19 mouse cellular contexts compared by ENCODE assay signal in the genomic region with DNA sequence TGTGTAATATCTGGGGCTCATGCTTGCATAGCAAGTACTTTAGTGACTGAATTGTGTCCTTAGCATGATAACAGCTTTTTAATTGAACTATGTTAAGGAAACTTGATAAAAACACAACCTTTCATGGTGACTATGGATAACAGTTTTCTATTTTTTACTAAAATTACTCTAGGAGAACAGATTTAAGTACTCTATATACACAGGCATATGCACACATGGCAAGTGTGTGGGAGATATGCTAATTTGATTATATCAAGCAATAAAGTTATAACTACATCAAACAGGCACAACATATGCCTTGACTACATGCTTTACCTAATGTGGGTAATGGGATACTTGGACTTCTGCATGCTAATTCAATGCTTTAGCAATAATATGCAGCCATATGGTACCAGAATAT.
DNase-seq lines count a peak whose midpoint lies in the region; ATAC-seq and TF ChIP-seq lines count a peak whose summit lies in the region.
"Had no signal": no experiment of that assay in that cellular context is flagged by ENCODE, and none has a peak within 500 bp of the region (broad histone marks: within the 10 kb centered on the region; RNA-seq: fewer than 3 reads in every experiment).

No protein-coding gene starts in this region.

- peaks cover 7% of the 10 kb centered on the region; the same call in 1 of the 2 replicates for H3K9me3 ChIP-seq in forebrain, postnatal 0 days (ENCODE audit: low read length)
- H3K9me3 ChIP-seq in forebrain, embryonic 14.5 days (replicated peaks; ENCODE audit: control insufficient read depth, low read length), result no peaks in the 10 kb centered on the region; the same call in 1 of the 2 replicates

- peak; percentile 72 for ATAC-seq in forebrain, postnatal 0 days
- ATAC-seq in forebrain, embryonic 14.5 days, result no peak
- ATAC-seq in frontal cortex, adult (ENCODE audit: low TSS enrichment), result peak; percentile 52; the same call in 1 of the 2 replicates
- ATAC-seq: activated CD4-positive, CD25-positive, alpha-beta regulatory T cell, adult 4 months; CD4-positive, CD25-positive, alpha-beta regulatory T cell, adult 4 months; Patski had no signal

- H3K4me2 ChIP-seq in forebrain, postnatal 0 days (ENCODE audit: low read depth), result no peak overlapping the region
- no peak overlapping the region for H3K4me2 ChIP-seq in forebrain, embryonic 14.5 days (ENCODE audit: low read length)

- no peak for TF ChIP-seq CTCF in forebrain, postnatal 0 days (IDR thresholded peaks at IDR 0.05; ENCODE audit: low read depth)

- H3K27me3 ChIP-seq in forebrain, postnatal 0 days (ENCODE audit: insufficient read depth, low read length), result no peaks in the 10 kb centered on the region
- no peaks in the 10 kb centered on the region for H3K27me3 ChIP-seq in forebrain, embryonic 14.5 days (replicated peaks; ENCODE audit: control insufficient read depth, insufficient read depth, low read length)
- H3K27me3 ChIP-seq: CH12.LX, Patski had no signal

- H3K27ac ChIP-seq in forebrain, postnatal 0 days (ENCODE audit: low read depth, low read length), result no peak overlapping the region
- H3K27ac ChIP-seq in forebrain, embryonic 14.5 days (ENCODE audit: low read depth, low read length), result no peak overlapping the region

- H3K4me3 ChIP-seq in forebrain, postnatal 0 days (ENCODE audit: low read depth, low read length), result no peak overlapping the region
- no peak overlapping the region for H3K4me3 ChIP-seq in forebrain, embryonic 14.5 days (ENCODE audit: low read depth, low read length)

- H3K9ac ChIP-seq in forebrain, postnatal 0 days, result no peak overlapping the region
- H3K9ac ChIP-seq in forebrain, embryonic 14.5 days (ENCODE audit: low read length), result no peak overlapping the region

- no peak for DNase-seq in forebrain, postnatal 0 days
- no peak for DNase-seq in forebrain, embryonic 14.5 days (ENCODE audit: low spot score)
- DNase-seq in frontal cortex, postnatal 36 days (ENCODE audit: low spot score in 2 of 2), result no peak
- DNase-seq: adrenal gland, adult 2 months; adrenal gland, adult 8-10 months; adrenal gland, postnatal 10 days; adrenal gland, postnatal 14 days; adrenal gland, postnatal 25 days; adrenal gland, postnatal 36 days; B cell, adult 2 months; cerebellum, adult 11 months; cerebellum, adult 11-12 months; cerebellum, adult 18-20 months had no signal

- no peaks in the 10 kb centered on the region for H3K4me1 ChIP-seq in forebrain, postnatal 0 days (ENCODE audit: insufficient read depth)
- no peaks in the 10 kb centered on the region for H3K4me1 ChIP-seq in forebrain, embryonic 14.5 days (ENCODE audit: control insufficient read depth, insufficient read depth, low read length)

- H3K36me3 ChIP-seq in forebrain, postnatal 0 days (ENCODE audit: insufficient read depth), result no peaks in the 10 kb centered on the region
- H3K36me3 ChIP-seq in forebrain, embryonic 14.5 days (ENCODE audit: control insufficient read depth, insufficient read depth, low read length), result no peaks in the 10 kb centered on the region
- H3K36me3 ChIP-seq: G1E had no signal
